Mouse (Mus musculus) bone marrow macrophage, adult 2 months (primary cell): ENCODE results near the gene Dip2c.

ENCODE experiments used
- CTCF ChIP-seq: IDR thresholded peaks from 2 replicates; pipeline ENCODE4 v1.5.1; 2012; ENCODE audit warnings: low read depth, mild to moderate bottlenecking, low read length, moderate library complexity
- POLR2A ChIP-seq: IDR thresholded peaks from 2 replicates; pipeline ENCODE4 v1.6.1; 2012; ENCODE audit warnings: mild to moderate bottlenecking, low read depth, low read length, borderline replicate concordance

DNA sequence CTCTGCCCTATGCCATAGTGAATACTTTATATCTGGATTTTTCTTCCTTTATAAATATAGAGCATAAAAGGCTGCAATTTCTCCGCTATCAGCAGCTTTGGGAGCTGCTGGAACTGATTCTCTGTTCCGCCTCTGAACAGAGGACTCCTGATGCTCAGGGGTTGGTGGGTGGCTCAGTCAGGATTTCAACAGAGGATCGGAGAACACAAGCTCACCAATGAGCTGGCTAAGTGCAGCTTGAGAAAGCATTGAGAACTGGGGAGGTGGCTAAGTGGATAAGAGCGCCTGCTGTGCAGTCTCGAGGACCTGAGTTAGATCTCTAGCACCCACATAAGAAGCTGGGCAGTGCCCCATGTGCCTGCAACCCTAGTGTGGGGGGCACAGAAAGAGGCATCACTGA lies 49.2 kb upstream of the Dip2c start:
- TF ChIP-seq CTCF (no peak), POLR2A (no peak)
